Mouse (Mus musculus): ENCODE data around the gene Rims1. TPM values are rescaled to one million over a fixed set of nuclear protein-coding genes. Genes with fewer than 3 reads are reported as not detected.

Rims1 gene
- polyA plus RNA-seq, 1 experiment from 2014 or later = 10.3 TPM

- no peak overlapping the region for H3K9ac ChIP-seq (replicated peaks; ENCODE audit: low read depth, low read length)
- H3K27ac ChIP-seq (ENCODE audit: low read length) = no peak overlapping the region
- H3K4me1 ChIP-seq (replicated peaks; ENCODE audit: control insufficient read depth, insufficient read depth, low read length) = no peaks in the 10 kb centered on the region
- H3K4me2 ChIP-seq (ENCODE audit: low read length) = no peak overlapping the region
- no peaks in the 10 kb centered on the region for H3K27me3 ChIP-seq (replicated peaks; ENCODE audit: control insufficient read depth, insufficient read depth, low read length)
- H3K36me3 ChIP-seq (ENCODE audit: control insufficient read depth, insufficient read depth) = no peaks in the 10 kb centered on the region
- H3K4me3 ChIP-seq (replicated peaks; ENCODE audit: low read length) = no peak overlapping the region
- no peak for ATAC-seq
- H3K9me3 ChIP-seq (ENCODE audit: control insufficient read depth, low read length) = no peaks in the 10 kb centered on the region
- WGBS = 62% methylated on average over 5 of the region's 5 CpGs
These were observed 428.1 kb downstream of the Rims1 start for GRCm38 (mm10) chr1:22377652-22378051.

- 23% methylated on average over 6 of the region's 6 CpGs for WGBS
- no peak overlapping the region for H3K27ac ChIP-seq (ENCODE audit: low read length)
- no peaks in the 10 kb centered on the region for H3K27me3 ChIP-seq (replicated peaks; ENCODE audit: control insufficient read depth, insufficient read depth, low read length)
- no peaks in the 10 kb centered on the region for H3K36me3 ChIP-seq (ENCODE audit: control insufficient read depth, insufficient read depth)
- H3K9ac ChIP-seq (replicated peaks; ENCODE audit: low read depth, low read length) = no peak overlapping the region
- no peaks in the 10 kb centered on the region for H3K9me3 ChIP-seq (ENCODE audit: control insufficient read depth, low read length)
- H3K4me3 ChIP-seq (replicated peaks; ENCODE audit: low read length) = no peak overlapping the region
- H3K4me1 ChIP-seq (replicated peaks; ENCODE audit: control insufficient read depth, insufficient read depth, low read length) = no peaks in the 10 kb centered on the region
- no peak for ATAC-seq
- no peak overlapping the region for H3K4me2 ChIP-seq (ENCODE audit: low read length)
These were observed 428.7 kb downstream of the Rims1 start for GRCm38 (mm10) chr1:22377062-22377461.

- H3K9me3 ChIP-seq (ENCODE audit: control insufficient read depth, low read length) = no peaks in the 10 kb centered on the region
- ATAC-seq = no peak
- H3K4me1 ChIP-seq (replicated peaks; ENCODE audit: control insufficient read depth, insufficient read depth, low read length) = no peaks in the 10 kb centered on the region
- no peak overlapping the region for H3K9ac ChIP-seq (replicated peaks; ENCODE audit: low read depth, low read length)
- H3K27ac ChIP-seq (ENCODE audit: low read length) = no peak overlapping the region
- WGBS = 83% methylated on average over 2 of the region's 2 CpGs
- no peak overlapping the region for H3K4me3 ChIP-seq (replicated peaks; ENCODE audit: low read length)
- H3K36me3 ChIP-seq (ENCODE audit: control insufficient read depth, insufficient read depth) = no peaks in the 10 kb centered on the region
- H3K27me3 ChIP-seq (replicated peaks; ENCODE audit: control insufficient read depth, insufficient read depth, low read length) = no peaks in the 10 kb centered on the region
- H3K4me2 ChIP-seq (ENCODE audit: low read length) = no peak overlapping the region
These were observed 449.6 kb downstream of the Rims1 start for GRCm38 (mm10) chr1:22356209-22356608.

- H3K9me3 ChIP-seq (ENCODE audit: control insufficient read depth, low read length) = no peaks in the 10 kb centered on the region
- ATAC-seq = peak; percentile 68
- no peak overlapping the region for H3K27ac ChIP-seq (ENCODE audit: low read length)
- no peak overlapping the region for H3K4me2 ChIP-seq (ENCODE audit: low read length)
- H3K4me1 ChIP-seq (replicated peaks; ENCODE audit: control insufficient read depth, insufficient read depth, low read length) = no peaks in the 10 kb centered on the region
- H3K27me3 ChIP-seq (replicated peaks; ENCODE audit: control insufficient read depth, insufficient read depth, low read length) = no peaks in the 10 kb centered on the region
- no peak overlapping the region for H3K9ac ChIP-seq (replicated peaks; ENCODE audit: low read depth, low read length)
- H3K4me3 ChIP-seq (replicated peaks; ENCODE audit: low read length) = no peak overlapping the region
- WGBS = 31% methylated on average over 4 of the region's 4 CpGs
- H3K36me3 ChIP-seq (ENCODE audit: control insufficient read depth, insufficient read depth) = no peaks in the 10 kb centered on the region
These were observed 452.1 kb downstream of the Rims1 start for GRCm38 (mm10) chr1:22353687-22354086.

DNA sequence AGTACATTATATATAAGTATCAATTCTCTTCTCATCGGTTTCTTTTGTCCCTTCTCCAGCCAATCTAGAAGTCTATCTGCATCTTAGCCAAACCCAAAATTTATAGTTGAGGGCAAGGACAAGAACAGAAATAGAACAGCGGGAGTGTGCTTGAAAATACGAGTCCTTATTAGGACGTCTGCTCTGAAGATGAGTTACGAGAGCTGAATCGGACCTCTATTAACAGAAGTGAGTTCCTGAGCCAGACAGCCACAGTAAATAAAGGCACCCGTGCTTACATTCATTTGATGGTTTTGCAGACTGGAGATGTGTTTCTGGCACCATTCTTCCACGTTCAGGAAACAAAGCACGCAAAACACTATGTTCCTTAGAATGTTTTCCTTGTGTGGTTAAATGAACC is 466.9 kb downstream of the Rims1 start:
- Histone ChIP-seq H3K4me1 (replicated peaks; ENCODE audit: control insufficient read depth, insufficient read depth, low read length) (no peaks in the 10 kb centered on the region), H3K4me3 (replicated peaks; ENCODE audit: low read length) (no peak overlapping the region), H3K9me3 (ENCODE audit: control insufficient read depth, low read length) (no peaks in the 10 kb centered on the region), H3K9ac (replicated peaks; ENCODE audit: low read depth, low read length) (no peak overlapping the region), H3K36me3 (ENCODE audit: control insufficient read depth, insufficient read depth) (no peaks in the 10 kb centered on the region), H3K27ac (ENCODE audit: low read length) (no peak overlapping the region), H3K27me3 (replicated peaks; ENCODE audit: control insufficient read depth, insufficient read depth, low read length) (no peaks in the 10 kb centered on the region), H3K4me2 (ENCODE audit: low read length) (no peak overlapping the region)
- no peak for ATAC-seq
- WGBS = 63% methylated on average over 9 of the region's 9 CpGs

GRCm38 (mm10) chr1:22320941-22321676 is 484.7 kb downstream of the Rims1 start:
- 0 out of 2 replicates have a peak, but pooled peaks have one; percentile 23 for ATAC-seq

GRCm38 (mm10) chr1:22315537-22315936 is 490.3 kb downstream of the Rims1 start:
- H3K9ac ChIP-seq (replicated peaks; ENCODE audit: low read depth, low read length) = no peak overlapping the region
- no peaks in the 10 kb centered on the region for H3K4me1 ChIP-seq (replicated peaks; ENCODE audit: control insufficient read depth, insufficient read depth, low read length)
- no peak overlapping the region for H3K4me2 ChIP-seq (ENCODE audit: low read length)
- H3K9me3 ChIP-seq (ENCODE audit: control insufficient read depth, low read length) = no peaks in the 10 kb centered on the region
- no peaks in the 10 kb centered on the region for H3K27me3 ChIP-seq (replicated peaks; ENCODE audit: control insufficient read depth, insufficient read depth, low read length)
- H3K4me3 ChIP-seq (replicated peaks; ENCODE audit: low read length) = no peak overlapping the region
- 9% methylated on average over 2 of the region's 2 CpGs for WGBS
- no peaks in the 10 kb centered on the region for H3K36me3 ChIP-seq (ENCODE audit: control insufficient read depth, insufficient read depth)
- ATAC-seq = no peak
- H3K27ac ChIP-seq (ENCODE audit: low read length) = no peak overlapping the region

More at GRCm38 (mm10) chr1:22320941-22321676, 484.7 kb downstream of the Rims1 start:
- WGBS = 20% methylated on average over 6 of the region's 6 CpGs
- H3K9ac ChIP-seq (replicated peaks; ENCODE audit: low read depth, low read length) = no peak overlapping the region
- no peak overlapping the region for H3K27ac ChIP-seq (ENCODE audit: low read length)
- no peaks in the 10 kb centered on the region for H3K36me3 ChIP-seq (ENCODE audit: control insufficient read depth, insufficient read depth)
- no peaks in the 10 kb centered on the region for H3K27me3 ChIP-seq (replicated peaks; ENCODE audit: control insufficient read depth, insufficient read depth, low read length)
- H3K4me3 ChIP-seq (replicated peaks; ENCODE audit: low read length) = no peak overlapping the region
- H3K4me1 ChIP-seq (replicated peaks; ENCODE audit: control insufficient read depth, insufficient read depth, low read length) = no peaks in the 10 kb centered on the region; the same call in 1 of the 2 replicates
- H3K9me3 ChIP-seq (ENCODE audit: control insufficient read depth, low read length) = no peaks in the 10 kb centered on the region
- H3K4me2 ChIP-seq (ENCODE audit: low read length) = no peak overlapping the region

DNA sequence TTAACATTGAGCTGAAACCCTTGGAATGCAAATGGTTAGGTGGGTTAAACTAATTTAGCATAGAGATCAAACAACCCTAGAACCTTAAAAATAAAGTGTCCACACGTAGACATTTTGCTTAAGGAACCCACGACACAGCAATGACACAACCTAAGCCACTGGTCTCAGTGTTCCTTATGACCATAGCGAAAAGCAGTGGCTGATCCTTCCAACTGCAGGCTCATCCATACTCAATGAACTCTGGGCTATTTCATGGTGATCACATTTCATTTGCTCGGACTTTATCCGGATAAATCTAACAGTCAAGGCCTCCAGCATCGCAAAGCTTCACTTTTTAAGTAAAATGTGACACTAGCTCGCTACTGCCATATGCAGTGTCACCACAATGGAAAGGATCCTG is 494.3 kb downstream of the Rims1 start:
- Histone ChIP-seq H3K9me3 (ENCODE audit: control insufficient read depth, low read length) (no peaks in the 10 kb centered on the region), H3K4me2 (ENCODE audit: low read length) (no peak overlapping the region), H3K9ac (replicated peaks; ENCODE audit: low read depth, low read length) (no peak overlapping the region), H3K4me3 (replicated peaks; ENCODE audit: low read length) (no peak overlapping the region), H3K4me1 (replicated peaks; ENCODE audit: control insufficient read depth, insufficient read depth, low read length) (no peaks in the 10 kb centered on the region), H3K27ac (ENCODE audit: low read length) (no peak overlapping the region), H3K27me3 (replicated peaks; ENCODE audit: control insufficient read depth, insufficient read depth, low read length) (no peaks in the 10 kb centered on the region), H3K36me3 (ENCODE audit: control insufficient read depth, insufficient read depth) (no peaks in the 10 kb centered on the region)
- WGBS = 83% methylated on average over 7 of the region's 7 CpGs
- no peak for ATAC-seq

GRCm38 (mm10) chr1:22306519-22306918 is 499.3 kb downstream of the Rims1 start:
- H3K9ac ChIP-seq (replicated peaks; ENCODE audit: low read depth, low read length) = no peak overlapping the region
- no peaks in the 10 kb centered on the region for H3K36me3 ChIP-seq (ENCODE audit: control insufficient read depth, insufficient read depth)
- no peak overlapping the region for H3K4me2 ChIP-seq (ENCODE audit: low read length)
- no peaks in the 10 kb centered on the region for H3K9me3 ChIP-seq (ENCODE audit: control insufficient read depth, low read length)
- WGBS = 88% methylated on average over 5 of the region's 5 CpGs
- no peak overlapping the region for H3K27ac ChIP-seq (ENCODE audit: low read length)
- no peak overlapping the region for H3K4me3 ChIP-seq (replicated peaks; ENCODE audit: low read length)
- ATAC-seq = no peak
- H3K27me3 ChIP-seq (replicated peaks; ENCODE audit: control insufficient read depth, insufficient read depth, low read length) = no peaks in the 10 kb centered on the region
- H3K4me1 ChIP-seq (replicated peaks; ENCODE audit: control insufficient read depth, insufficient read depth, low read length) = no peaks in the 10 kb centered on the region

DNA sequence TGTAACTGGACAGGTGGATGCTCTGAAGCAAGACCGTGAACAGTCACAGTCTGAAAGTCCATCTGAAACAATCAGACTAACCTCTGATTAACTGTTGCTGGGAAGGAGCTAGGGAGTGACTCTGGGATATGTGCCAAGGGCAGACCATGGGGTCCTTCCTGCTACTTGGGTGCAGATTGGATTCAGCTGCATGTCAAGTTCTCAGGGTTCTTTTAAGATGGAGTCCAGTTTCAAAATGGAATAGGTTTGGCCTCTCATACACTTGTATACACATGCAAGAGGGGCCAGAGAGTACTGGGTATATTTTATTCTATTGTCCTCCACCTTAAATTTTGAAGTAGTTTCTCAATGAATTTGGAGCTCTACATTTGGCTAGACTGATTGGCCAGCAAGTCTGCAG is 499.9 kb downstream of the Rims1 start:
- Histone ChIP-seq H3K4me2 (ENCODE audit: low read length) (no peak overlapping the region), H3K4me1 (replicated peaks; ENCODE audit: control insufficient read depth, insufficient read depth, low read length) (no peaks in the 10 kb centered on the region), H3K9me3 (ENCODE audit: control insufficient read depth, low read length) (no peaks in the 10 kb centered on the region), H3K36me3 (ENCODE audit: control insufficient read depth, insufficient read depth) (no peaks in the 10 kb centered on the region), H3K27me3 (replicated peaks; ENCODE audit: control insufficient read depth, insufficient read depth, low read length) (no peaks in the 10 kb centered on the region), H3K9ac (replicated peaks; ENCODE audit: low read depth, low read length) (no peak overlapping the region), H3K4me3 (replicated peaks; ENCODE audit: low read length) (no peak overlapping the region), H3K27ac (ENCODE audit: low read length) (no peak overlapping the region)
- 76% methylated on average over 1 of the region's 1 CpGs for WGBS
- ATAC-seq = no peak
